Mouse (Mus musculus) MN1 (cell line): ENCODE data around the gene Gm20821.
"Not testable (repeated sequence)": the region's sequence is repeated elsewhere in the genome, so short reads cannot be mapped to it uniquely, and the experiment has no call there.

Source experiments
- DNase-seq: peaks from one replicate; pipeline ENCODE4 v3.0.0-alpha.2; 2016; ENCODE audit warnings: low spot score

The Gm20821 gene

GRCm38 (mm10) chrY:9781504-9781903 lies at the start of gene Gm20821:
Gene Gm20821 (plus strand): TSS chrY:9781804.
- not testable (repeated sequence) for DNase-seq
